Mouse (Mus musculus) liver, embryonic 11.5 days (tissue): ENCODE data around the gene Slc9a3r2. TPM values are rescaled to one million over a fixed set of nuclear protein-coding genes. Genes with fewer than 3 reads are reported as not detected.

Experiments used
- ATAC-seq: fragments of 200-750 bp; cut with Nextera tagmentation; replicated peaks from 2 replicates; pipeline ENCODE4 v1.8.0; 2017; ENCODE audit warnings: moderate number of reproducible peaks, mild to moderate bottlenecking, moderate TSS enrichment, moderate library complexity; ENCODE audit not compliant: low FRiP score
- DNase-seq: peaks from one replicate; pipeline ENCODE4 v3.0.0-alpha.2; 2017; ENCODE audit warnings: low spot score
- H3K27ac ChIP-seq: fragments of 300-500 bp; sonication (generic); 2 replicates; pipeline ENCODE4 v1.5.1; 2014; ENCODE audit warnings: mild to moderate bottlenecking, low read depth, low read length, control low read depth
- H3K27me3 ChIP-seq: fragments of 300-500 bp; sonication (generic); replicated peaks from 2 replicates; pipeline ENCODE4 v1.6.1; 2014; ENCODE audit warnings: low read length, mixed read lengths; ENCODE audit not compliant: control insufficient read depth, insufficient read depth
- H3K36me3 ChIP-seq: fragments of 300-500 bp; sonication (generic); 2 replicates; pipeline ENCODE4 v1.6.1; 2014; ENCODE audit warnings: mild to moderate bottlenecking, low read length, moderate library complexity, mixed read lengths; ENCODE audit not compliant: control insufficient read depth, insufficient read depth
- H3K4me1 ChIP-seq: fragments of 300-500 bp; sonication (generic); replicated peaks from 2 replicates; pipeline ENCODE4 v1.6.1; 2014; ENCODE audit warnings: low read length, mixed read lengths; ENCODE audit not compliant: control insufficient read depth, insufficient read depth
- H3K4me2 ChIP-seq: fragments of 300-500 bp; sonication (generic); 2 replicates; pipeline ENCODE4 v1.6.1; 2014; ENCODE audit warnings: mild to moderate bottlenecking, control low read depth, moderate library complexity
- H3K4me3 ChIP-seq: fragments of 300-500 bp; sonication (generic); 2 replicates; pipeline ENCODE4 v1.5.1; 2014; ENCODE audit warnings: low read depth, low read length, control low read depth
- H3K9ac ChIP-seq: fragments of 300-500 bp; sonication (generic); 2 replicates; pipeline ENCODE4 v1.6.1; 2014; ENCODE audit warnings: low read depth, low read length, control low read depth
- H3K9me3 ChIP-seq: fragments of 300-500 bp; sonication (generic); 2 replicates; pipeline ENCODE4 v1.6.1; 2016; ENCODE audit warnings: low read length, inconsistent platforms, mixed read lengths; ENCODE audit not compliant: control insufficient read depth
- WGBS: fragments of 180-500 bp; shearing (Covaris S2); extraction: QIAGEN DNeasy Blood & Tissue Kit; methylation state at CpG from one replicate; pipeline ENCODE4 v1.1.7; 2014; 5-methylcytosine and 5-hydroxymethylcytosine counted together
- polyA plus RNA-seq: library from polyadenylated mRNA; unstranded; fragments of >200 nt; fragmentation: Nextera tagmentation; extraction: Ambion mirVana; gene quantifications from 2 replicates; pipeline ENCODE4 v1.2.1, GENCODE M21; 2014

Gene Slc9a3r2
- polyA plus RNA-seq, 1 experiment from 2014 or later: 23.6 TPM

DNA sequence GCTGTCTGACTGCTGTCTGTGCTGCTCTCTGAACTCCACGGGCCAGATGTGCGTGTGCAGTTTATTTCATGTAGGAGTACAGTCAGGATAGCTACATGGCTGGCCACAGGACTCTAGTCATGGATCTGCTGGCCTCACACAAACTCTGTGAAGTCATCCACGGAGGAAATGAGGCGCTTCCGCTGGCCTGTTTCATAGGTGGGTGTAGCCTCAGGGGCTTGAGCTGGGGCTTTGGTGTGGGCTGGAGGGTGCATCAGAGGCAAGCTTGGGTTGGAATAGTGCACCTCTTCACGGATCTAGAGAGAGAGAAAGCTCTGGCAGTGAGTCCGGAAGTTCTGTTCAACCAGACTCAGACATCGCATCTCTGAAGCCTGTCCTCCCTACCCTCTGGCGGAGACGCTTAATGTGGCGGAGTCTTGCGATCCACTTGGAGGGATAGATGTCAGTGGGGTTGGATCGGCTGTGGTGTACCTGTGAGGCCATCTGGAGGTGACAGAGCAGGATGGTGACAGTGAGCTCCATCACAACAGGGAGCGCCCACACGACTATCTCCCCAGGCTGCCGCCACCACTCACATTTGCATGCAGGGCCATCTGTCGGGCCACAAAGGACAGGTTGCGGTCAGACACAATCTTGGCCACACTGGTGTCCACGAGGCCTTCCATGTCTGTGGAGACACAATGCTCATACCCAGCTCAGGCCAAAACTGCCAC lies 53.5 kb downstream of the Slc9a3r2 start:
- no peak overlapping the region for H3K27ac ChIP-seq
- H3K4me1 ChIP-seq: no peaks in the 10 kb centered on the region
- H3K9ac ChIP-seq: no peak overlapping the region
- ATAC-seq: no peak
- H3K4me2 ChIP-seq: no peak overlapping the region
- DNase-seq: no peak
- H3K36me3 ChIP-seq: peaks cover 49% of the 10 kb centered on the region
- WGBS: 88% methylated on average over 19 of the region's 19 CpGs
- H3K9me3 ChIP-seq: no peaks in the 10 kb centered on the region
- H3K4me3 ChIP-seq: no peak overlapping the region
- no peaks in the 10 kb centered on the region for H3K27me3 ChIP-seq

DNA sequence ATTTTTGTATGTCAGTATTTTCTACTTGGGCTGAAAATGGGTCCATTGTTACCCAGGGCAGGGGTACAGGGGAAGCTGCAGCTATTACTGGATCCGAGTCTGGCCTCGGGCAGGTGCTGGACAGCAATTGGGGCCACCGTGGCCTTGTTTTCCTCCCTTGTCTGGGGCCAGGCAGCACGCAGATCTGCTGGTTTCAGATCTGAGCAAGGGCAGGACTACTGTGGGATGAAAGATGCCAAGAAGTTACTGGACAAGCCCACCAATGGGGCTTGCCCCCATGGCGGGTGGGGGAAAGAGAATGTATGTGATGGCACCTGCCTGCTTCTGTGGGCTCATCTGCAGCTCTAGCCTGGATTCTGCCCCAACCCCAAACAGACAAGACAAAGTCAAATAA lies 54.1 kb downstream of the Slc9a3r2 start:
- 79% methylated on average over 5 of the region's 5 CpGs for WGBS
- Histone ChIP-seq H3K27me3 (no peaks in the 10 kb centered on the region), H3K36me3 (peaks cover 46% of the 10 kb centered on the region), H3K9me3 (no peaks in the 10 kb centered on the region), H3K4me2 (no peak overlapping the region), H3K27ac (no peak overlapping the region), H3K9ac (no peak overlapping the region), H3K4me1 (no peaks in the 10 kb centered on the region), H3K4me3 (no peak overlapping the region)
- no peak for ATAC-seq
- DNase-seq: no peak

DNA sequence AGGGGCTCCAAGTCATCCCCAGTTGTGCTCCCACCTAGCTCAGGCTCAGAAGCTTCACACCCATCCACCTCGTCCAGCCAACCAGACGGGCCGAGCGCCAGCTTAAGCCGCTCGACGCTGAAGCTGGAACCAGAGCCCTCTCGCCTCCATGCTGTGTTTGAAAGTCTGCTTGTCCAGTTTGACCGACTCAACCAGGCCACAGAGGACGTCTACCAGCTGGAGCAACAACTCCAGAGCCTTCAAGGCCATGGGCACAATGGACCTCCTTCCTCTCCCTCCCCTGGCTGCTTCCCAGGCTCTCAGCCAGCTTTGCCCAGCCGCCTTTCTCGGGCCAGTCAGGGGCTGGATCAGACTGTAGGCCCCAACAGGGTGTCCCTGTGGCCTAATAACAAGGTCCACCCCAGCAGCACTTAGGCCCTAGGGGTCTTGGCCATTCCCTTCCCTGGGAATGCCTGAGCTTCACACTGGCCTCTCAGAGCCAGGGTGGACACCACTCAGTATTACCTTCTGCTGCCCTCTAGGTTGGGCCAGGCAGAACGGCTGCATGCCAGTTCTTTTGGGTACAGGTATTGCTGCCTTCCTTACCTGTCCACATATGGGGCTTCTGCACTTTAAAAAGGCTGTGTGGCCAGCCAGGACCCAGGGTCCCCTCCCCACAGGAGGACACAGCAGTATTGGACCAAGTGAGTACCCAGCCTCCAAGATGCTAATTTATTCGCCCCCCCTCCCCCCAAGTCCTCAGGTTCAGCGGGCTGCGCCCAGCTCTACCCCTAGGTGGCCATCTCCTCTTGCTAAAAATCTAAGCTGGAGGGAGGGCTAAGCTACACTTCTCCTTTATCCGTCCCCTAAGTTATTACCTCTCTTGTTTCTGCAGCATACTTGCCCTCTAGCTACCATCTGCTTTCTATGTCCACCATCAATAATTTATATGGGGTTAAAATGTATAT lies 54.7 kb downstream of the Slc9a3r2 start:
- no peak overlapping the region for H3K4me2 ChIP-seq
- no peak overlapping the region for H3K4me3 ChIP-seq
- H3K9ac ChIP-seq: no peak overlapping the region
- H3K36me3 ChIP-seq: peaks cover 49% of the 10 kb centered on the region
- no peak for ATAC-seq
- no peaks in the 10 kb centered on the region for H3K27me3 ChIP-seq
- no peak for DNase-seq
- no peaks in the 10 kb centered on the region for H3K4me1 ChIP-seq
- no peaks in the 10 kb centered on the region for H3K9me3 ChIP-seq
- no peak overlapping the region for H3K27ac ChIP-seq
- 82% methylated on average over 17 of the region's 17 CpGs for WGBS

DNA sequence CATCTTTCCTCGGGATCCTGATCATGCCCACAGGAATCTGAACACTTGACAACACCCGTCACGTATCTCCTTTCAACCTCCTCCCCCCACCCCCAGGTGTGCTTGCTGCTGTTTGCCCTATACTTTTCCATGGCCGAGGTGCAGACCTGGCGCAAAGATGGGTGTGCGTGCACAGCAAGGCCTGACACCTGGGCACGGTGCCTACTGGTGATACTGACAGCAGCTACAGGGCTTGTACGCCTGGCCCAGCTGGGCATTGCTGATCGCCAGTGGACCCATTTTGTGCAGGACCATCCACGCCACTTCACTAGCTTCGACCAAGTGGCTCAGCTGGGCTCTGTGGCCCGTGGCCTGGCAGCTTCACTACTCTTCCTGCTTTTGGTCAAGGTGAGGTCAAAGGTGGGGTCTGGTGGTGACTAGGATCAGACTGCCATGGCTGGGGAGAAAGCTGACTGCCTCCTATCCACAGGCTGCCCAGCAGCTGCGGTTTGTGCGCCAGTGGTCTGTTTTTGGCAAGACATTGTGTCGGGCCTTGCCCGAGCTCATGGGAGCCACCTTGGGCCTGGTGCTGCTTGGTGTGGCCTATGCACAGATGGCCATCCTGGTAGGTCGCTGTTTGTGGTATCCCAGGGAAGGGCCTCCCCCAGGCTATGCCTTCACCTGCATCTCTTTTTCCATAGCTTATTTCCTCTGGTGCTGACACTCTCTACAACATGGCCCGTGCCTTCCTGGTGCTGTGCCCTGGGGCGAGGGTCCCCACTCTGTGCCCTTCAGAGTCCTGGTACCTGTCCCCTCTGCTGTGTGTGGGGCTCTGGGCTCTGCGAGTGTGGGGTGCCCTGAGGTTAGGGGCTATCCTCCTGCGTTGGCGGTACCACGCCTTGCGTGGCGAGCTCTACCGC lies 55.9 kb downstream of the Slc9a3r2 start:
- no peaks in the 10 kb centered on the region for H3K4me1 ChIP-seq
- no peak overlapping the region for H3K9ac ChIP-seq
- DNase-seq: no peak
- WGBS: 90% methylated on average over 26 of the region's 26 CpGs
- no peaks in the 10 kb centered on the region for H3K27me3 ChIP-seq
- peaks cover 40% of the 10 kb centered on the region for H3K36me3 ChIP-seq
- H3K4me3 ChIP-seq: no peak overlapping the region
- no peak overlapping the region for H3K4me2 ChIP-seq
- 0 out of 2 replicates have a peak, but pooled peaks have one; percentile 4 for ATAC-seq
- H3K9me3 ChIP-seq: no peaks in the 10 kb centered on the region
- H3K27ac ChIP-seq: no peak overlapping the region

DNA sequence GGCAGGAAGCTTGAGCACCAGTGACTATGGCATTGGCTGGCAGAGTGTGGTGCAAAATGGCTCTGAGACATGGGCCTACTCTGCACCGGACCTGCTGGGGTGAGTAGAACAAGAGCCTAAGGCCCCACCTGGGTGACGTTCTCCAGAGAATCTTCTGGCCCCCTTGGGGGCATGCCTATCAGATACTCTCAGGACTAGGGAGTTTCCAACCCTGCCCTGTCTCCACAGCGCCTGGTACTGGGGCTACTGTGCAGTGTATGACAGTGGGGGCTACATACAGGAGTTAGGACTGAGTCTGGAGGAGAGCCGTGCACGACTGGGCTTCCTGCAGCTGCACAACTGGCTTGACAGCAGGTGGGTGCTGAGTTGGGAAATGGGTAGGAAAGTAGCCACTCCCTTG lies 56.9 kb downstream of the Slc9a3r2 start:
- H3K9me3 ChIP-seq: no peaks in the 10 kb centered on the region
- no peak for ATAC-seq
- 82% methylated on average over 5 of the region's 5 CpGs for WGBS

DNA sequence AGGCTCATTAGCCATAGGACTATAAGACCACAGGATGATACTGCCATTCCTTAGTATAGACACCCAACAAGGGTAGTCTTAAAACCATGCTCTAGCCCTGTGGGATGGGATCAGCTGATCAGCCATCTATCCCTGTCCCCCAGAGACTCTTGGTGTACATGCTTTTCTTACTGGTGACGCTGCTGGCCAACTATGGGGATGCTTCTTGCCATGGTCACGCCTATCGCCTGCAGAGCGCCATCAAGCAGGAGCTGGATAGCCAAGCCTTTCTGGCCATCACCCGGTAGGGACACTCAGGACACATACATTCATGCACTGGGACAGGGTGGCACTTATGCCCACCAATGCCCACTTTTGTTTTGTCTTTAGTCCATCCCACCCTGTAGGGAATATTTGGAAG lies 58.4 kb downstream of the Slc9a3r2 start:
- Histone ChIP-seq H3K9me3 (no peaks in the 10 kb centered on the region), H3K36me3 (peaks cover 27% of the 10 kb centered on the region; the same call in 1 of the 2 replicates), H3K27ac (no peak overlapping the region), H3K27me3 (no peaks in the 10 kb centered on the region), H3K4me1 (no peaks in the 10 kb centered on the region), H3K4me3 (no peak overlapping the region), H3K9ac (no peak overlapping the region), H3K4me2 (no peak overlapping the region)
- WGBS: 98% methylated on average over 5 of the region's 5 CpGs
- DNase-seq (no peak), ATAC-seq (no peak)

More for the DNA sequence above, 56.9 kb downstream of the Slc9a3r2 start:
- Histone ChIP-seq H3K4me3 (no peak overlapping the region), H3K4me2 (no peak overlapping the region), H3K4me1 (no peaks in the 10 kb centered on the region), H3K27ac (no peak overlapping the region), H3K36me3 (peaks cover 37% of the 10 kb centered on the region), H3K9ac (no peak overlapping the region), H3K27me3 (no peaks in the 10 kb centered on the region)
- no peak for DNase-seq

DNA sequence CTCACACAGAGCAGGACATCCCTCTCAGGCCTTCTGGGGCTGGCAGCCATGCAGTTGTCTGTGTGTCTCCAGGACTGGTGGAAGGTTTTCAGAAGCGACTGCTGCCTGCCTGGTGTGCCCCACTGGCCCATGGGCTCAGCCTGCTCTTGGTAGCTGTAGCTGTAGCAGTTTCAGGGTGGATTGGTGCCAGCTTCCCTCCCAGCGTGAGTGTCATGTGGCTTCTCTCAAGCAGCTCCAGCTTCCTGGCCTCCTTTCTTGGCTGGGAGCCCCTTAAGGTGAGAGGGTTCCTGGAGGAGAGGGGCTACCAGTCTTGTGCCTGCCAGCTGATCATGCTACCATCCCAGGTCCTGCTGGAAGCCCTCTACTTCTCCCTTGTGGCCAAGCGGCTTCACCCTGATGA lies 59.2 kb downstream of the Slc9a3r2 start:
- H3K9me3 ChIP-seq: no peaks in the 10 kb centered on the region
- peaks cover 24% of the 10 kb centered on the region; the same call in 1 of the 2 replicates for H3K36me3 ChIP-seq

More for the DNA sequence above, 59.2 kb downstream of the Slc9a3r2 start:
- DNase-seq: no peak
- Histone ChIP-seq H3K4me2 (no peak overlapping the region), H3K4me1 (no peaks in the 10 kb centered on the region), H3K4me3 (no peak overlapping the region), H3K27me3 (no peaks in the 10 kb centered on the region), H3K27ac (no peak overlapping the region), H3K9ac (no peak overlapping the region)
- ATAC-seq: no peak
- WGBS: 78% methylated on average over 3 of the region's 3 CpGs
